Mouse (Mus musculus): Measurements from ENCODE around the gene Lrrc49. TPM values are rescaled to one million over a fixed set of nuclear protein-coding genes. Genes with fewer than 3 reads are reported as not detected.

Gene Lrrc49
- polyA plus RNA-seq, 1 experiment from 2014 or later = 16.8 TPM

DNA sequence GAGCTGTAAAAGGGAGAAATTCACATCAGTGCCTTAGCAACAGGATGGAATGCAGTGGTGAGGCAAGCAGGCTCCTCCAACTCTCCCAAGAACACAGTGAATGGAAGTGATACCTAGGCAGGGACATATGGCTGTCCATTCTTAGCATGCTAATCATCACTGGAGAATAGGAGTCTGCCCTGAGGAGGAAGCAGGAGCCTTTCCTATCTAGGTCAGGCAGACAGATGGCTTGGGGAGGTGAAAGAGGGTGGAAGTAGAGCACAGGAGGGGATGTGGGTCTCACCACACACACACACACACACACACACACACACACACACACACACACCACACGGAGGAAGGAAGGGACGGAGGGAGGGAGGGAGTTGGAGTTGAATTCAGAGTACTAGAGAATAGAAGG is 62.1 kb downstream of the Lrrc49 start:
- H3K27me3 ChIP-seq = no peaks in the 10 kb centered on the region
- H3K4me1 ChIP-seq = no peaks in the 10 kb centered on the region
- ATAC-seq (replicated peaks; ENCODE audit: low FRiP score) = no peak
- 83% methylated on average over 2 of the region's 2 CpGs for WGBS
- H3K9ac ChIP-seq = no peak overlapping the region
- no peaks in the 10 kb centered on the region for H3K9me3 ChIP-seq (replicated peaks)
- H3K27ac ChIP-seq = no peak overlapping the region
- no peak overlapping the region for H3K4me3 ChIP-seq (replicated peaks)
- no peaks in the 10 kb centered on the region for H3K36me3 ChIP-seq
- H3K4me2 ChIP-seq = no peak overlapping the region

DNA sequence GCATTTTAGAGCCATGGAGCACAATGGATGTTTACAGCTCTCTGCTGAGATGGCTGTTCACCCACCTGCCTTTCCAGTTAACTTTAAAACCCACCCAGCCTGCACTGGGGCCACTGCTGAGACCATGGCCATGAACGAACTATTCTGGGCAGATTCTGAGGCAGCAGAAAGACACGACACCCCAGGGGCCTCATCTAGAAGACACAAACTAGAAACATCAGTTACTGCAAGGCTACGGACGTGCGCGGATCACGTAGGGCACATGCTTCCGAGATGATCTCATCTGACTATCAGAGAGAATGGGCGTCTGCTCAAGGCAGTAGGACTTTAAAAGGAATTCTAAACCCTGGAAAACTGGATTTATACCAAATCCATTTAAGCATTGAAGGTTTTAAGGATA is 71.0 kb downstream of the Lrrc49 start:
- no peak overlapping the region for H3K9ac ChIP-seq
- no peak for ATAC-seq (replicated peaks; ENCODE audit: low FRiP score)
- 75% methylated on average over 9 of the region's 9 CpGs for WGBS

DNA sequence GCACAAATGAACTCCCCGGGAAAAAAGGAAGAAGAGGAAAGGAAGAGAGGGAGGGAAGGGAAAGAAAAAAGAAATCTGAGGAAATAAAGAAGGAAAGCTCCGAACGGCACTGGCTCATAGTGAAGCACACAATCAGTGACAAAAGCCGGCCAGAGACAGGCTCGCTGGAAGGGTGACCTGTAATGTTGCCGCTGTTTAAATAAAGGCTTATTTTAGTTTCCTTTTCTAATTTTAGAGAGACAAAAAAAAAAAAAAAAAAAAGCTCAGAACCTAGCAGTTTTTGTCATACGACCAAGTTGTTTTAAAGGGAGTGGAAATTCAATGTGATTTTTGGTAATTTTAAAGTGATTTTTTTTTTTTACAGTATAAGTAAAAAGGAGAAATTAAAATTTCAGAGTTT is 71.6 kb downstream of the Lrrc49 start:
- H3K4me1 ChIP-seq = no peaks in the 10 kb centered on the region
- H3K27ac ChIP-seq = no peak overlapping the region
- no peaks in the 10 kb centered on the region for H3K27me3 ChIP-seq
- H3K9me3 ChIP-seq (replicated peaks) = no peaks in the 10 kb centered on the region
- no peak overlapping the region for H3K9ac ChIP-seq
- 0 out of 2 replicates have a peak, but pooled peaks cover 3% of the 10 kb centered on the region for H3K36me3 ChIP-seq
- WGBS = 74% methylated on average over 7 of the region's 7 CpGs
- H3K4me3 ChIP-seq (replicated peaks) = no peak overlapping the region
- no peak overlapping the region for H3K4me2 ChIP-seq
- ATAC-seq (replicated peaks; ENCODE audit: low FRiP score) = no peak

More for the DNA sequence above, 71.0 kb downstream of the Lrrc49 start:
- Histone ChIP-seq H3K4me3 (replicated peaks) (no peak overlapping the region), H3K27ac (no peak overlapping the region), H3K9me3 (replicated peaks) (no peaks in the 10 kb centered on the region), H3K4me1 (no peaks in the 10 kb centered on the region), H3K36me3 (0 out of 2 replicates have a peak, but pooled peaks cover 3% of the 10 kb centered on the region), H3K27me3 (no peaks in the 10 kb centered on the region), H3K4me2 (no peak overlapping the region)

DNA sequence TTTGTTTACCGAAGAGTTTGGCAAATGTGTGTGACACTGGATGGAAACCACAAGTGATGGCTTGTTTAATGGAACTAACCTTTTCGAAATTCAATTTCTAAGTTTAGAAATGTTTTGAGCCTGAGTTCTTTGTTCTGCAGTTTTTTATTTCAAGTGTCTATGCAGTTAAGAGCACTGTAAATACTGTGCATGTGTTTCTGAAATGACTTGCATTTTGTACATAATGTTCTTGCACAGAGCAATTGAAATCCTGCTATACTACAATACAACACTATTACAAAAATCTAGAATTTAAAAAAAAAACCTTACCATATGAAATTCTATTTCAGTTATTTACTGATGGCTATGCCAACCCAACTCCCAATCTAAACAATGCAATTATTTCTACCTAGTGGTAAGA is 75.7 kb downstream of the Lrrc49 start:
- no peak for ATAC-seq (replicated peaks; ENCODE audit: low FRiP score)
- Histone ChIP-seq H3K27me3 (no peaks in the 10 kb centered on the region), H3K4me2 (no peak overlapping the region), H3K9me3 (replicated peaks) (no peaks in the 10 kb centered on the region), H3K36me3 (peaks cover 3% of the 10 kb centered on the region; the same call in 1 of the 2 replicates), H3K9ac (no peak overlapping the region), H3K4me1 (peaks cover 3% of the 10 kb centered on the region; the same call in 1 of the 2 replicates), H3K4me3 (replicated peaks) (no peak overlapping the region), H3K27ac (no peak overlapping the region)
- WGBS = 92% methylated on average over 2 of the region's 2 CpGs

DNA sequence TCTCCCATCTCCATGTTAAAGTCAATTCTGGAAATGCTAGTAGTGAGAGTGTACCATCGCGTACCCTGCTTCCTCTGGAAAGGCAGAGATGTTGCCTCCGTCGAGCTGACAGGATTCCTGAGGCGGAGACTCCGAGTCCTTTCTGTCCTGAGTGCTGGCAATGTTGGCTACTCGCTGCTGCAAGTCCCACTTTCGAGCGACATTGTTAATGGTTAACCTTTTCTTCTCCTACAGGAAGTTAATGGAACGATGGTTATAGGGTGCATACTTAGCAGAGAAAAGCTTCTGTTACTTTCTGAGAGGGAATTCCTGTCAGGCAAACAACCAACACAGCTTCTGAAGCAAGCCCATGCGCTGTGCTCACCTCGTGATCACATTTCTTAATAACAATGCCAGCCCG is 77.8 kb downstream of the Lrrc49 start:
- no peak overlapping the region for H3K4me2 ChIP-seq
- H3K4me3 ChIP-seq (replicated peaks) = no peak overlapping the region
- WGBS = 55% methylated on average over 13 of the region's 13 CpGs
- peaks cover 3% of the 10 kb centered on the region; the same call in 1 of the 2 replicates for H3K36me3 ChIP-seq
- no peak overlapping the region for H3K27ac ChIP-seq
- H3K4me1 ChIP-seq = peaks cover 3% of the 10 kb centered on the region; the same call in 1 of the 2 replicates
- no peak overlapping the region for H3K9ac ChIP-seq
- H3K9me3 ChIP-seq (replicated peaks) = no peaks in the 10 kb centered on the region
- no peaks in the 10 kb centered on the region for H3K27me3 ChIP-seq
- ATAC-seq (replicated peaks; ENCODE audit: low FRiP score) = no peak

DNA sequence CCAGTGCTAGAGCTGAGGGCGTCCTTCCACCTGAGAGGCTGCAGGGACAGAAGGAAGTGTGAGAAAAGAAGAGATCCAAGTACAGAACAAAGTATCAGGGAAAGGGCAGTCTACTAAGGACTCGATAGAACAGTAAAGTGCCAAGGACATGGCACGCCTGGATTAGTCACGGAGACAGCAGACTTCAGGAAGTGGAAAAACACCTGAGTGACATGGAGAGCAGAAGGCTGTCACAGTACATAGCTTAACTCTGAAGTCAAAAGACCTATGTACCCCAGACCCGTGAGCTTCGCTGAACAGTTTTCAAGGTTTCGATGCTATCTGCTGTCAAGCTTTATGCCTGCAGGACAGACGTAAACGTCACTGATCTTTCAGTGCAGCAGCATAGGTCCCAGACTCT is 79.1 kb downstream of the Lrrc49 start:
- no peak overlapping the region for H3K4me3 ChIP-seq (replicated peaks)
- ATAC-seq (replicated peaks; ENCODE audit: low FRiP score) = no peak
- peaks cover 3% of the 10 kb centered on the region; the same call in 1 of the 2 replicates for H3K4me1 ChIP-seq
- H3K9me3 ChIP-seq (replicated peaks) = no peaks in the 10 kb centered on the region
- no peak overlapping the region for H3K4me2 ChIP-seq
- 86% methylated on average over 9 of the region's 9 CpGs for WGBS
- peaks cover 3% of the 10 kb centered on the region; the same call in 1 of the 2 replicates for H3K36me3 ChIP-seq
- H3K27ac ChIP-seq = no peak overlapping the region
- no peak overlapping the region for H3K9ac ChIP-seq
- no peaks in the 10 kb centered on the region for H3K27me3 ChIP-seq

DNA sequence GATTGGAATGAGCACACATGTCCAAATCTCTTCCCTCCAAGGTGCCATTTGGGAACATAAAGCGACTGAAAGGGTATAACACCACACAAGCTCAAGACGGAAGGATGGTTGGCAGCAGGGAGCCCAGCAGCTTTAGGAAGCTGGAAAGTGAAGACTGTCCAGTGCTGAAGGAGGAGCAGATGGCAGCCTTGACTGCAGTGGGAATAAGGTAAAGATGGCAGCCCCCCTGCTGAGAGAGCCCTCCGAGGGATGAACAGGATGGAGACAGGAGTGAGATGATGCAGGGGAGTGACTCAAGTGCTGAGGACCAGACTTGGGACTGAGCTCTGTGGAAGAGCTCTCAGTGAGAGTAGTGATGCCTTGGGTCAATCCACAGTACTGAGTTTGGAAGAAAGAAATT is 79.9 kb downstream of the Lrrc49 start:
- Histone ChIP-seq H3K36me3 (peaks cover 3% of the 10 kb centered on the region; the same call in 1 of the 2 replicates), H3K4me3 (replicated peaks) (no peak overlapping the region), H3K9me3 (replicated peaks) (no peaks in the 10 kb centered on the region), H3K4me1 (peaks cover 3% of the 10 kb centered on the region; the same call in 1 of the 2 replicates), H3K9ac (no peak overlapping the region), H3K4me2 (no peak overlapping the region), H3K27ac (no peak overlapping the region), H3K27me3 (no peaks in the 10 kb centered on the region)
- 89% methylated on average over 3 of the region's 3 CpGs for WGBS
- ATAC-seq (replicated peaks; ENCODE audit: low FRiP score) = no peak

DNA sequence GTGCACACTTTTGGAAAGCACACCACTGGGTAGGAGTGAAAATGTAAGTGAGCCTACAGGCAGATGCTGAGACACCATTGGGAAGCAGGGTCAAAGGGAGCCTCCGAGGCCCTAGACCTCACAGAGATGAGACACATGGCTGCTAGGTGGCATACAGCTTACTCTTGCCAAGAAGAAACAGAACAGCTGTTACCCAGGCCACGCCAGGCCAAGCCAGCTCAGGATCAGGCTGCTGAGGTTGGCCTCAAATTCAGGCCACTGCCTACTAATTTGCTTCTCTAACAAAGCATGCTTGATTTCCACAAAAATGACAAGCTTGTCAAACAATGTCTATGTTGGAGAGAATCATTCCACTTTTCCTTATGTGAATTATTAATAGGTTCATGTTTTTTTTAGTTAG is 83.0 kb downstream of the Lrrc49 start:
- Histone ChIP-seq H3K36me3 (peaks cover 6% of the 10 kb centered on the region; the same call in 1 of the 2 replicates), H3K27me3 (no peaks in the 10 kb centered on the region), H3K4me3 (replicated peaks) (no peak overlapping the region), H3K4me2 (no peak overlapping the region), H3K27ac (no peak overlapping the region), H3K9me3 (replicated peaks) (no peaks in the 10 kb centered on the region), H3K4me1 (no peaks in the 10 kb centered on the region), H3K9ac (no peak overlapping the region)
- ATAC-seq (replicated peaks; ENCODE audit: low FRiP score) = no peak
- 41% methylated on average over 2 of the region's 2 CpGs for WGBS

DNA sequence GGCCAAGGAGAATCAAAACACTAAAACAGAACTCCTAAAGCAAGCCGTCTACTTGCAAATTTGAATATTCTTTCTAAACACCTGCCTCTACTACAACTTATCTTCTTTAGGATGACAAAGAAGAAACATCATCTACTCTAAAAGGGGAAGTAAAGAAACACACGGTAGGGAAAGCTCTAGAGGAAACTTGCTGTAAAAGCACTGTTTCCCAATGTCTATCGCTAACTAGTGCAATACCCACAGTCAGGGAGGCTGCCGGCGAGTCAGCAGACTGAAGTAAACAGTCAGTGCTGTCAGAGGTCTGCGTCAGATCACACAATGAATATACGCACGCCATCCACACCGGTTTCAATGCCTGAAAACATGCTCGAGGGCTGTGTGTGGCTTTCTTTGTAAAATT is 86.0 kb downstream of the Lrrc49 start:
- Histone ChIP-seq H3K4me3 (replicated peaks) (no peak overlapping the region), H3K27me3 (no peaks in the 10 kb centered on the region), H3K36me3 (0 out of 2 replicates have a peak, but pooled peaks cover 6% of the 10 kb centered on the region), H3K4me2 (no peak overlapping the region), H3K9ac (no peak overlapping the region), H3K9me3 (replicated peaks) (no peaks in the 10 kb centered on the region), H3K27ac (no peak overlapping the region), H3K4me1 (no peaks in the 10 kb centered on the region)
- ATAC-seq (replicated peaks; ENCODE audit: low FRiP score) = no peak
- WGBS = 91% methylated on average over 10 of the region's 10 CpGs

DNA sequence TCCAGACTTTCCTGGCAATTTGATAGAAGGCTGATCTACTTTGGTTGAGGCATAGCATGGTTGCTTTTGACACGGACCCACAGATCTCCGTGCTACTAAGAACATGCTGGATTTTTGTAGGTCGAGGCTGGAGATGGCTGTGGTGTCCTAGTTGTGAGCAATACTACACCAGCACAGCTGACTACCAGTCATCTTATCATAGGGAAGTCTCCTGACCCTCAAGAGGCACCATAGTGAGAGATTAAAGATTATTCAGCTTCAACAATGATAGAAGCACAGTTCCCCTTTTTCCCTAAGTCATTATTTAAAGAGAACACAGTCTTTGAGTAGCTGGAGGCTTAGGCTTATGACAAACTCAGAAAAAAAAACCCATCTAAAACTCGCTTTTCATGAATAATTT is 87.7 kb downstream of the Lrrc49 start:
- 87% methylated on average over 4 of the region's 4 CpGs for WGBS

DNA sequence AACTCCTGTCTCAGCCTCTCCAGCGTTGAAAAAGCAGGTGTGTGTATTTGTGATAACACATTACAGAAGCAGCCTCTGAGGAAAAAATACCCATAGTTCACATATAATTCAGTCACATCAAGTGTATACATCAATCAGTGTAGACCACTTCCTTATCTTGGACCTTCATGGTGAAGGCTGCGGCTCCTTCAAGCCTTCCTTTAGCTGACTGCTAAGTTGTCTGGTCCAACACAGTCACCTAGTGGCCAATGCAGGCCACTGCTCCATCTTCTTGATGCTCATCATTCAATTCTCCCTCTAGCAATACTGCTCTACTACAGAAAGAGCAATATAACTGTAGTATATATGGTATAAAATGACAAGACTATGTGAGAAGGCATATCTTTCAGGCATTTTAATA is 88.5 kb downstream of the Lrrc49 start:
- 54% methylated on average over 2 of the region's 2 CpGs for WGBS
- no peak for ATAC-seq (replicated peaks; ENCODE audit: low FRiP score)
- no peaks in the 10 kb centered on the region for H3K27me3 ChIP-seq

More for the DNA sequence above, 87.7 kb downstream of the Lrrc49 start:
- Histone ChIP-seq H3K9ac (no peak overlapping the region), H3K4me3 (replicated peaks) (no peak overlapping the region), H3K4me2 (no peak overlapping the region), H3K9me3 (replicated peaks) (no peaks in the 10 kb centered on the region), H3K27ac (no peak overlapping the region), H3K4me1 (no peaks in the 10 kb centered on the region), H3K36me3 (0 out of 2 replicates have a peak, but pooled peaks cover 6% of the 10 kb centered on the region), H3K27me3 (no peaks in the 10 kb centered on the region)
- ATAC-seq (replicated peaks; ENCODE audit: low FRiP score) = no peak

DNA sequence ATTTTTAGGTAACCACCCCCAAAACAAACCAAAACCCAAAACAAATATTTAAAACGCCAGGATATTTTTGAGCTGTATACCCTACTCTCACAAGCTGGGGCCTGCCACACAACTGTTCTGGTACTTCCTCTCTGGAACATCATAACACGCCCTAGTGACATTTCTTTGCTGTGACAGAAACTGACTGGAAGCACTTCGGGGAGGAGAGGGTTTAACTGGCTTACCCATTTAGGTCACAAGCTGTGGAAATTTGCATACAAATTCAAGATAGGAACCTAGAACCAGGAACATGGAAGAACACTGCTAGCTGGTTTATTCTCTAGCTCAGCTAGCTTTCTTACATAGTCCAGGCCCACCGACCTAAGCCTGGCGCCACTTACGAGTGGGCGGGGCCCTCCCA is 92.6 kb downstream of the Lrrc49 start:
- no peak for ATAC-seq (replicated peaks; ENCODE audit: low FRiP score)
- H3K4me3 ChIP-seq (replicated peaks) = no peak overlapping the region
- WGBS = 61% methylated on average over 7 of the region's 7 CpGs
- no peaks in the 10 kb centered on the region for H3K4me1 ChIP-seq
- no peak overlapping the region for H3K4me2 ChIP-seq
- H3K36me3 ChIP-seq = 0 out of 2 replicates have a peak, but pooled peaks cover 3% of the 10 kb centered on the region
- no peaks in the 10 kb centered on the region for H3K9me3 ChIP-seq (replicated peaks)
- H3K9ac ChIP-seq = no peak overlapping the region
- no peak overlapping the region for H3K27ac ChIP-seq
- no peaks in the 10 kb centered on the region for H3K27me3 ChIP-seq

More for the DNA sequence above, 88.5 kb downstream of the Lrrc49 start:
- H3K36me3 ChIP-seq = 0 out of 2 replicates have a peak, but pooled peaks cover 6% of the 10 kb centered on the region
- H3K9me3 ChIP-seq (replicated peaks) = no peaks in the 10 kb centered on the region
- no peak overlapping the region for H3K4me3 ChIP-seq (replicated peaks)
- H3K27ac ChIP-seq = no peak overlapping the region
- H3K9ac ChIP-seq = no peak overlapping the region
- no peak overlapping the region for H3K4me2 ChIP-seq
- no peaks in the 10 kb centered on the region for H3K4me1 ChIP-seq

DNA sequence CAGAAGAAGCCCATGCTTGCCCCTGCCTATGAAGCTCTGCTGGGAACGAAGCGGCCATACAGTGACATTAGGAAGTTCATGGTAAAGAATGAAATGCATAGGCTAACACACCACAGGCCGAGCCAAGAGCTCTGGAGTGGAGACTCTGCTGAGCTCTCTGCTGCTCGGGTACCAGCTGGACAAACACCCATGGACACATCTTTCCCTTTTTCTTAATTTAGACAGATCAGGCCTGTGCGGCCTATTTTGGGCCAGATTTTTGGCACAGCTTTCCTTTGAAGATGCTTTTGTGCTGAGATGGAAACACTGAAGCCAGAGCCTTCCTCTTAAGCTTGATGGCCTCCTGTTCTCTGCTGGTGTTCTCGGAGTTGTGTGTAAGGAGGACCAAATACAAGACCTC is 95.0 kb downstream of the Lrrc49 start:
- H3K9me3 ChIP-seq (replicated peaks) = no peaks in the 10 kb centered on the region
- H3K27ac ChIP-seq = no peak overlapping the region
- H3K4me1 ChIP-seq = no peaks in the 10 kb centered on the region
- no peak overlapping the region for H3K4me2 ChIP-seq
- H3K4me3 ChIP-seq (replicated peaks) = no peak overlapping the region
- no peak for ATAC-seq (replicated peaks; ENCODE audit: low FRiP score)
- no peak overlapping the region for H3K9ac ChIP-seq
- no peaks in the 10 kb centered on the region for H3K27me3 ChIP-seq
- 0 out of 2 replicates have a peak, but pooled peaks cover 8% of the 10 kb centered on the region for H3K36me3 ChIP-seq
- WGBS = 88% methylated on average over 6 of the region's 6 CpGs
